Mouse (Mus musculus): ENCODE data around the gene Serpinb1c. TPM values are rescaled to one million over a fixed set of nuclear protein-coding genes. Genes with fewer than 3 reads are reported as not detected.
"Not testable (repeated sequence)": the region's sequence is repeated elsewhere in the genome, so short reads cannot be mapped to it uniquely, and the experiment has no call there.

The Serpinb1c gene
- total and polyA plus RNA-seq, 2 experiments: 0.15 to 0.28 TPM

GRCm38 (mm10) chr13:32873862-32874261 is 24.1 kb downstream of the Serpinb1c start:
- H3K9ac ChIP-seq (ENCODE audit: low read depth, low read length): no peak overlapping the region
- TF ChIP-seq POLR2A (IDR thresholded peaks at IDR 0.05; ENCODE audit: extremely low read depth, insufficient read depth, low read length): no peak
- TF ChIP-seq CTCF (IDR thresholded peaks at IDR 0.05; ENCODE audit: low read depth, low read length): no peak
- DNase-seq (ENCODE audit: extremely low read depth, low read depth, low spot score): no peak
- no peaks in the 10 kb centered on the region for H3K79me2 ChIP-seq (ENCODE audit: control insufficient read depth, insufficient read depth, low read length)
- no peaks in the 10 kb centered on the region for H3K36me3 ChIP-seq (ENCODE audit: control insufficient read depth, insufficient read depth, low read length)
- 75% methylated on average over 1 of the region's 1 CpGs for WGBS
- no peak overlapping the region for H3K4me3 ChIP-seq (ENCODE audit: insufficient read depth, low read depth, low read length)
- no peak overlapping the region for H3K27ac ChIP-seq (replicated peaks; ENCODE audit: insufficient read depth, low read depth, low read length)
- no peaks in the 10 kb centered on the region for H3K27me3 ChIP-seq (ENCODE audit: control insufficient read depth, insufficient read depth, low read length)
- H3K4me1 ChIP-seq (ENCODE audit: control insufficient read depth, insufficient read depth, low read length): no peaks in the 10 kb centered on the region

- Histone ChIP-seq H3K27ac (replicated peaks; ENCODE audit: insufficient read depth, low read depth, low read length) (no peak overlapping the region), H3K4me1 (ENCODE audit: control insufficient read depth, insufficient read depth, low read length) (no peaks in the 10 kb centered on the region), H3K27me3 (ENCODE audit: control insufficient read depth, insufficient read depth, low read length) (no peaks in the 10 kb centered on the region), H3K36me3 (ENCODE audit: control insufficient read depth, insufficient read depth, low read length) (no peaks in the 10 kb centered on the region), H3K79me2 (ENCODE audit: control insufficient read depth, insufficient read depth, low read length) (no peaks in the 10 kb centered on the region), H3K9ac (ENCODE audit: low read depth, low read length) (no peak overlapping the region), H3K4me3 (ENCODE audit: insufficient read depth, low read depth, low read length) (no peak overlapping the region)
- no peak for TF ChIP-seq POLR2A (IDR thresholded peaks at IDR 0.05; ENCODE audit: extremely low read depth, insufficient read depth, low read length)
- TF ChIP-seq CTCF (IDR thresholded peaks at IDR 0.05; ENCODE audit: low read depth, low read length): no peak
- no peak for DNase-seq (ENCODE audit: extremely low read depth, low read depth, low spot score)
- WGBS: 65% methylated on average over 5 of the region's 5 CpGs
Observed at GRCm38 (mm10) chr13:32868843-32869242, 29.2 kb downstream of the Serpinb1c start.

GRCm38 (mm10) chr13:32868233-32868632 is 29.8 kb downstream of the Serpinb1c start:
- not testable (repeated sequence) for H3K79me2 ChIP-seq (ENCODE audit: control insufficient read depth, insufficient read depth, low read length); H3K4me3 ChIP-seq (ENCODE audit: insufficient read depth, low read depth, low read length); H3K27me3 ChIP-seq (ENCODE audit: control insufficient read depth, insufficient read depth, low read length); H3K4me1 ChIP-seq (ENCODE audit: control insufficient read depth, insufficient read depth, low read length); H3K36me3 ChIP-seq (ENCODE audit: control insufficient read depth, insufficient read depth, low read length); DNase-seq (ENCODE audit: extremely low read depth, low read depth, low spot score); H3K9ac ChIP-seq (ENCODE audit: low read depth, low read length); H3K27ac ChIP-seq (replicated peaks; ENCODE audit: insufficient read depth, low read depth, low read length)
- WGBS: 83% methylated on average over 4 of the region's 4 CpGs

GRCm38 (mm10) chr13:32867030-32867429 is 31.0 kb downstream of the Serpinb1c start:
- H3K9ac ChIP-seq (ENCODE audit: low read depth, low read length): no peak overlapping the region
- no peak overlapping the region for H3K4me3 ChIP-seq (ENCODE audit: insufficient read depth, low read depth, low read length)
- 53% methylated on average over 2 of the region's 2 CpGs for WGBS
- no peaks in the 10 kb centered on the region for H3K36me3 ChIP-seq (ENCODE audit: control insufficient read depth, insufficient read depth, low read length)
- no peaks in the 10 kb centered on the region for H3K79me2 ChIP-seq (ENCODE audit: control insufficient read depth, insufficient read depth, low read length)
- no peak overlapping the region for H3K27ac ChIP-seq (replicated peaks; ENCODE audit: insufficient read depth, low read depth, low read length)
- no peaks in the 10 kb centered on the region for H3K27me3 ChIP-seq (ENCODE audit: control insufficient read depth, insufficient read depth, low read length)
- no peak for TF ChIP-seq POLR2A (IDR thresholded peaks at IDR 0.05; ENCODE audit: extremely low read depth, insufficient read depth, low read length)
- no peak for TF ChIP-seq CTCF (IDR thresholded peaks at IDR 0.05; ENCODE audit: low read depth, low read length)
- H3K4me1 ChIP-seq (ENCODE audit: control insufficient read depth, insufficient read depth, low read length): no peaks in the 10 kb centered on the region
- no peak for DNase-seq (ENCODE audit: extremely low read depth, low read depth, low spot score)

- 4% methylated on average over 9 of the region's 9 CpGs for WGBS
- no peaks in the 10 kb centered on the region for H3K4me1 ChIP-seq (ENCODE audit: control insufficient read depth, insufficient read depth, low read length)
Observed at GRCm38 (mm10) chr13:32866484-32866883, 31.5 kb downstream of the Serpinb1c start.

GRCm38 (mm10) chr13:32865591-32865990 is 32.4 kb downstream of the Serpinb1c start:
- Histone ChIP-seq H3K27ac (replicated peaks; ENCODE audit: insufficient read depth, low read depth, low read length) (no peak overlapping the region), H3K27me3 (ENCODE audit: control insufficient read depth, insufficient read depth, low read length) (no peaks in the 10 kb centered on the region), H3K4me3 (ENCODE audit: insufficient read depth, low read depth, low read length) (no peak overlapping the region), H3K9ac (ENCODE audit: low read depth, low read length) (no peak overlapping the region), H3K4me1 (ENCODE audit: control insufficient read depth, insufficient read depth, low read length) (no peaks in the 10 kb centered on the region), H3K79me2 (ENCODE audit: control insufficient read depth, insufficient read depth, low read length) (no peaks in the 10 kb centered on the region), H3K36me3 (ENCODE audit: control insufficient read depth, insufficient read depth, low read length) (no peaks in the 10 kb centered on the region)
- no peak for DNase-seq (ENCODE audit: extremely low read depth, low read depth, low spot score)
- TF ChIP-seq CTCF (IDR thresholded peaks at IDR 0.05; ENCODE audit: low read depth, low read length) (peak; percentile 18; the same call in 1 of the 2 replicates), POLR2A (IDR thresholded peaks at IDR 0.05; ENCODE audit: extremely low read depth, insufficient read depth, low read length) (no peak)
- 56% methylated on average over 2 of the region's 2 CpGs for WGBS

More at GRCm38 (mm10) chr13:32866484-32866883, 31.5 kb downstream of the Serpinb1c start:
- H3K27me3 ChIP-seq (ENCODE audit: control insufficient read depth, insufficient read depth, low read length): no peaks in the 10 kb centered on the region
- no peaks in the 10 kb centered on the region for H3K36me3 ChIP-seq (ENCODE audit: control insufficient read depth, insufficient read depth, low read length)
- no peak overlapping the region for H3K4me3 ChIP-seq (ENCODE audit: insufficient read depth, low read depth, low read length)
- no peak overlapping the region for H3K9ac ChIP-seq (ENCODE audit: low read depth, low read length)
- peak; percentile 92 for TF ChIP-seq CTCF (IDR thresholded peaks at IDR 0.05; ENCODE audit: low read depth, low read length)
- TF ChIP-seq POLR2A (IDR thresholded peaks at IDR 0.05; ENCODE audit: extremely low read depth, insufficient read depth, low read length): no peak
- DNase-seq (ENCODE audit: extremely low read depth, low read depth, low spot score): peak; percentile 53
- no peak overlapping the region for H3K27ac ChIP-seq (replicated peaks; ENCODE audit: insufficient read depth, low read depth, low read length)
- H3K79me2 ChIP-seq (ENCODE audit: control insufficient read depth, insufficient read depth, low read length): no peaks in the 10 kb centered on the region

- H3K4me1 ChIP-seq (ENCODE audit: control insufficient read depth, insufficient read depth, low read length); DNase-seq (ENCODE audit: extremely low read depth, low read depth, low spot score); H3K27me3 ChIP-seq (ENCODE audit: control insufficient read depth, insufficient read depth, low read length); H3K27ac ChIP-seq (replicated peaks; ENCODE audit: insufficient read depth, low read depth, low read length); H3K36me3 ChIP-seq (ENCODE audit: control insufficient read depth, insufficient read depth, low read length); H3K4me3 ChIP-seq (ENCODE audit: insufficient read depth, low read depth, low read length); H3K9ac ChIP-seq (ENCODE audit: low read depth, low read length); H3K79me2 ChIP-seq (ENCODE audit: control insufficient read depth, insufficient read depth, low read length): not testable (repeated sequence)
- WGBS: 71% methylated on average over 3 of the region's 3 CpGs
Observed at GRCm38 (mm10) chr13:32864529-32864928, 33.5 kb downstream of the Serpinb1c start.
